In the genomic region with DNA sequence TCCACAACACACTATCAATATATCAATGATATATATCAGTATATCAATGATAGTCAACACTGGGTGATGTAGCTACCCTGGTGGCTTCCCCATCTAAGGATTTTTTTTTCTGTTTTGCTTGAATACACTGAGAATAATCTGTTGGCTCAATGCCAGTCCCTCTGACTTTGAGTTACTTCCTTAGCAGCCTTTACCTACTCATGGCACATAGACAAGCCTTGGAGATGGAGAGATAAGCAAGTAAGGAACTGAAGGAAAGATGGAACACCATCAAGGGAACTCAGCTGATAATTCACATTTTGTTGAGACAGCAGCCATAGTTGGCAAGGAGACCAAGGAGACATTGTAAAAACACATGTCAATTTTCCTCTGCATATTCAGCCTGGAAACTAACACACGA, we compare ENCODE assay signal across 16 mouse cellular contexts.
"Had no signal": no experiment of that assay in that cellular context is flagged by ENCODE, and none has a peak within 500 bp of the region (broad histone marks: within the 10 kb centered on the region; RNA-seq: fewer than 3 reads in every experiment).

No protein-coding gene starts in this region.

- H3K9ac ChIP-seq: liver, embryonic 15.5 days; liver, postnatal 0 days; midbrain, embryonic 13.5 days; midbrain, embryonic 15.5 days; neural tube, embryonic 12.5 days; stomach, embryonic 15.5 days had no signal

- H3K9me3 ChIP-seq: liver, embryonic 15.5 days; megakaryocyte, embryonic 14.5 days; midbrain, embryonic 13.5 days; midbrain, embryonic 15.5 days; neural tube, embryonic 12.5 days; stomach, embryonic 15.5 days had no signal

- H3K27me3 ChIP-seq: liver, embryonic 15.5 days; megakaryocyte, embryonic 14.5 days; midbrain, embryonic 13.5 days; midbrain, embryonic 15.5 days; neural tube, embryonic 12.5 days; stomach, embryonic 15.5 days had no signal

- H3K4me2 ChIP-seq: liver, embryonic 15.5 days; midbrain, embryonic 11.5 days; midbrain, embryonic 13.5 days; midbrain, embryonic 15.5 days; neural tube, embryonic 12.5 days; stomach, embryonic 15.5 days had no signal

- H3K4me3 ChIP-seq: liver, embryonic 15.5 days; megakaryocyte, embryonic 14.5 days; midbrain, embryonic 13.5 days; midbrain, embryonic 15.5 days; neural tube, embryonic 12.5 days; stomach, embryonic 15.5 days had no signal

- H3K36me3 ChIP-seq: liver, embryonic 15.5 days; midbrain, embryonic 13.5 days; midbrain, embryonic 15.5 days; neural tube, embryonic 12.5 days; stomach, embryonic 15.5 days had no signal

- ATAC-seq: liver, postnatal 0 days; midbrain, embryonic 13.5 days; midbrain, embryonic 15.5 days had no signal

- H3K27ac ChIP-seq: liver, embryonic 15.5 days; macrophage; midbrain, embryonic 13.5 days; midbrain, embryonic 15.5 days; neural tube, embryonic 12.5 days; stomach, embryonic 15.5 days; stomach, postnatal 0 days had no signal

- H3K4me1 ChIP-seq: liver, embryonic 15.5 days; megakaryocyte, embryonic 14.5 days; midbrain, embryonic 13.5 days; midbrain, embryonic 15.5 days; neural tube, embryonic 12.5 days; stomach, embryonic 15.5 days had no signal

- DNase-seq: liver, postnatal 0 days; lung, adult 2 months; lung, postnatal 14 days; lung, postnatal 36 days; right cerebral cortex, postnatal 14 days; thymus, adult 2 months; thymus, postnatal 36 days had no signal
